In genomic region chr10:23120437-23120836, GRCm38 (mm10) we compare ENCODE assay signal across 14 mouse cellular contexts.
"Had no signal": no experiment of that assay in that cellular context is flagged by ENCODE, and none has a peak within 500 bp of the region (broad histone marks: within the 10 kb centered on the region; RNA-seq: fewer than 3 reads in every experiment).

No protein-coding gene starts in this region.

- H3K4me3 ChIP-seq: midbrain, embryonic 10.5 days; midbrain, embryonic 12.5 days; neural tube, embryonic 12.5 days; stomach, embryonic 15.5 days had no signal

- H3K27me3 ChIP-seq: midbrain, embryonic 12.5 days; neural tube, embryonic 12.5 days; stomach, embryonic 15.5 days had no signal

- H3K4me1 ChIP-seq: midbrain, embryonic 10.5 days; midbrain, embryonic 12.5 days; neural tube, embryonic 12.5 days; stomach, embryonic 15.5 days had no signal

- H3K36me3 ChIP-seq: midbrain, embryonic 10.5 days; midbrain, embryonic 12.5 days; neural tube, embryonic 12.5 days; stomach, embryonic 15.5 days had no signal

- DNase-seq: lung, adult 18-20 months; lung, embryonic 14.5 days; lung, postnatal 10 days; lung, postnatal 4 days; midbrain, embryonic 14.5 days; right cerebral cortex, postnatal 14 days; thymus, adult 2 months; thymus, postnatal 25 days; thymus, postnatal 4 days had no signal

- H3K27ac ChIP-seq: midbrain, embryonic 10.5 days; midbrain, embryonic 12.5 days; neural tube, embryonic 12.5 days; stomach, embryonic 15.5 days; stomach, postnatal 0 days had no signal

- H3K9ac ChIP-seq: lung, embryonic 14.5 days; midbrain, embryonic 12.5 days; neural tube, embryonic 12.5 days; stomach, embryonic 15.5 days had no signal

- H3K4me2 ChIP-seq: lung, embryonic 14.5 days; midbrain, embryonic 12.5 days; neural tube, embryonic 12.5 days; stomach, embryonic 15.5 days had no signal

- H3K9me3 ChIP-seq: midbrain, embryonic 10.5 days; midbrain, embryonic 12.5 days; neural tube, embryonic 12.5 days; stomach, embryonic 15.5 days had no signal
